In genomic region chr5:18360281-18360819, GRCm38 (mm10) we compare ENCODE assay signal across 8 mouse cellular contexts. TPM values are rescaled to one million over a fixed set of nuclear protein-coding genes. Genes with fewer than 3 reads are reported as not detected.
DNase-seq lines count a peak whose midpoint lies in the region; ATAC-seq and TF ChIP-seq lines count a peak whose summit lies in the region.

Gene Gnai1 (minus strand): TSS chr5:18360355.

- H3K4me1 ChIP-seq in erythroblast, embryonic 14.5 days (ENCODE audit: control insufficient read depth), result peaks cover 4% of the 10 kb centered on the region; the same call in 1 of the 2 replicates
- H3K4me1 ChIP-seq in embryonic facial prominence, embryonic 13.5 days, result 0 out of 2 replicates have a peak, but pooled peaks cover 6% of the 10 kb centered on the region
- H3K4me1 ChIP-seq in limb, embryonic 13.5 days, result peaks cover 17% of the 10 kb centered on the region
- peaks cover 18% of the 10 kb centered on the region for H3K4me1 ChIP-seq in midbrain, embryonic 15.5 days
- H3K4me1 ChIP-seq in testis, adult 2 months (ENCODE audit: control insufficient read depth, insufficient read depth, low read length), result peaks cover 9% of the 10 kb centered on the region

- H3K27ac ChIP-seq in embryonic facial prominence, embryonic 13.5 days, result peak within 1 kb of the TSS; percentile 60
- peak within 1 kb of the TSS; percentile 44; the same call in 1 of the 2 replicates for H3K27ac ChIP-seq in limb, embryonic 13.5 days
- peak within 1 kb of the TSS; percentile 86 for H3K27ac ChIP-seq in midbrain, embryonic 15.5 days
- peak within 1 kb of the TSS; percentile 24; the same call in 1 of the 2 replicates for H3K27ac ChIP-seq in testis, adult 2 months (ENCODE audit: control insufficient read depth, insufficient read depth, low read depth, low read length)

- no peak for TF ChIP-seq POLR2A in testis, adult 2 months (IDR thresholded peaks at IDR 0.05; ENCODE audit: control insufficient read depth, low read depth, low read length)

- peak within 1 kb of the TSS; percentile 87 for H3K9ac ChIP-seq in embryonic facial prominence, embryonic 13.5 days
- peak within 1 kb of the TSS; percentile 83 for H3K9ac ChIP-seq in limb, embryonic 13.5 days
- H3K9ac ChIP-seq in midbrain, embryonic 15.5 days, result peak within 1 kb of the TSS; percentile 91

- no peak for ATAC-seq in erythroblast, adult 5-6 weeks (replicated peaks; ENCODE audit: low FRiP score, poor library complexity, severe bottlenecking)
- ATAC-seq in embryonic facial prominence, embryonic 13.5 days (ENCODE audit: insufficient number of reproducible peaks, insufficient read depth, low FRiP score, low TSS enrichment, low read depth), result peak; percentile 94
- peak; percentile 96 for ATAC-seq in limb, embryonic 13.5 days (ENCODE audit: low FRiP score, low read depth)
- ATAC-seq in midbrain, embryonic 15.5 days (replicated peaks), result peak; percentile 98

- H3K27me3 ChIP-seq in erythroblast, embryonic 14.5 days (ENCODE audit: control insufficient read depth), result peaks cover 39% of the 10 kb centered on the region
- H3K27me3 ChIP-seq in embryonic facial prominence, embryonic 13.5 days, result peaks cover 5% of the 10 kb centered on the region; the same call in 1 of the 2 replicates
- H3K27me3 ChIP-seq in limb, embryonic 13.5 days, result peaks cover 3% of the 10 kb centered on the region; the same call in 1 of the 2 replicates
- H3K27me3 ChIP-seq in midbrain, embryonic 15.5 days (replicated peaks), result no peaks in the 10 kb centered on the region
- no peaks in the 10 kb centered on the region for H3K27me3 ChIP-seq in testis, adult 2 months (ENCODE audit: control insufficient read depth, insufficient read depth, low read length)

- H3K4me3 ChIP-seq in erythroblast, embryonic 14.5 days (replicated peaks), result peak within 1 kb of the TSS; percentile 50
- H3K4me3 ChIP-seq in embryonic facial prominence, embryonic 13.5 days, result peak within 1 kb of the TSS; percentile 78
- peak within 1 kb of the TSS; percentile 81 for H3K4me3 ChIP-seq in limb, embryonic 13.5 days
- H3K4me3 ChIP-seq in midbrain, embryonic 15.5 days, result peak within 1 kb of the TSS; percentile 98
- H3K4me3 ChIP-seq in testis, adult 2 months (ENCODE audit: control insufficient read depth, low read depth, low read length), result peak within 1 kb of the TSS; percentile 92

- H3K9me3 ChIP-seq in erythroblast, embryonic 14.5 days (ENCODE audit: control insufficient read depth, low read length), result no peaks in the 10 kb centered on the region; the same call in 1 of the 2 replicates
- 0 out of 2 replicates have a peak, but pooled peaks cover 3% of the 10 kb centered on the region for H3K9me3 ChIP-seq in embryonic facial prominence, embryonic 13.5 days
- no peaks in the 10 kb centered on the region for H3K9me3 ChIP-seq in limb, embryonic 13.5 days
- no peaks in the 10 kb centered on the region for H3K9me3 ChIP-seq in midbrain, embryonic 15.5 days

- peak within 1 kb of the TSS; percentile 91 for H3K4me2 ChIP-seq in embryonic facial prominence, embryonic 13.5 days
- H3K4me2 ChIP-seq in limb, embryonic 13.5 days (replicated peaks), result peak within 1 kb of the TSS; percentile 94
- peak within 1 kb of the TSS; percentile 70 for H3K4me2 ChIP-seq in midbrain, embryonic 15.5 days

- TF ChIP-seq CTCF in testis, adult 2 months (IDR thresholded peaks at IDR 0.05; ENCODE audit: control insufficient read depth, insufficient read depth, insufficient replicate concordance, low read depth, low read length), result no peak

- WGBS in embryonic facial prominence, embryonic 13.5 days, result under 1% methylated on average over 45 of the region's 76 CpGs
- under 1% methylated on average over 55 of the region's 76 CpGs for WGBS in limb, embryonic 13.5 days
- under 1% methylated on average over 60 of the region's 76 CpGs for WGBS in midbrain, embryonic 15.5 days

- peak; percentile 17 for DNase-seq in heart, adult 8-10 months (ENCODE audit: low spot score)
- peak; percentile 67 to 69 for DNase-seq in kidney, adult 8-10 months

- no peaks in the 10 kb centered on the region for H3K36me3 ChIP-seq in erythroblast, embryonic 14.5 days (ENCODE audit: control insufficient read depth)
- no peaks in the 10 kb centered on the region for H3K36me3 ChIP-seq in embryonic facial prominence, embryonic 13.5 days
- no peaks in the 10 kb centered on the region for H3K36me3 ChIP-seq in limb, embryonic 13.5 days
- H3K36me3 ChIP-seq in midbrain, embryonic 15.5 days (replicated peaks), result no peaks in the 10 kb centered on the region
- H3K36me3 ChIP-seq in testis, adult 2 months (ENCODE audit: control insufficient read depth, insufficient read depth, low read length), result no peaks in the 10 kb centered on the region

RNA-seq across cellular contexts. Expression of gene Gnai1, which starts in this region (rescaled TPM):
- not detected in 2 replicates for polyA plus RNA-seq in erythroblast, embryonic 14.5 days (2012)
- not detected in 2 replicates for total RNA-seq in erythroblast, adult 5-6 weeks (2015; ENCODE audit: low replicate concordance)
- total RNA-seq in erythroblast, adult 5-6 weeks (2017; ENCODE audit: low replicate concordance), result 0.26 TPM in 1 of 2 replicates, not detected in the other
- 33.4 and 34.1 TPM in 2 replicates for polyA plus RNA-seq in embryonic facial prominence, embryonic 13.5 days (2015; fragmentation: Nextera tagmentation; extraction: Ambion mirVana)
- total RNA-seq in heart, adult 8-10 months (2022), result 1 to 10 TPM; 3.9 to 5.1 (median 4.4) TPM
- polyA plus RNA-seq in limb, embryonic 13.5 days (2015; fragmentation: Nextera tagmentation; extraction: Ambion mirVana), result 21.1 and 22.5 TPM in 2 replicates
- 89.0 and 90.6 TPM in 2 replicates for polyA plus RNA-seq in midbrain, embryonic 15.5 days (2015; fragmentation: Nextera tagmentation; extraction: Ambion mirVana)
- 1.9 and 2.5 TPM in 2 replicates for polyA plus RNA-seq in testis, adult 2 months (2012; rRNA removed)

Comparison
In these comparisons a context has a peak if more than half of its experiments do, and no peak if none do; other contexts are left out.
1. H3K27ac ChIP-seq: peak in every context shown above with its lines; median percentile 86 in midbrain, embryonic 15.5 days; 60 in embryonic facial prominence, embryonic 13.5 days; 44 in limb, embryonic 13.5 days; 24 in testis, adult 2 months.